Mouse (Mus musculus) myocyte (in vitro differentiated cells): ENCODE data around the gene Lcp2.

Experiments
- CEBPB ChIP-seq: IDR thresholded peaks from 2 replicates; pipeline ENCODE4 v1.6.1; 2011; ENCODE audit warnings: mild to moderate bottlenecking, moderate library complexity; ENCODE audit not compliant: poor library complexity, insufficient read depth, severe bottlenecking
- E2F4 ChIP-seq: IDR thresholded peaks from one replicate; pipeline ENCODE4 v1.6.1; 2011; ENCODE audit warnings: mild to moderate bottlenecking, control low read depth, moderate library complexity; ENCODE audit not compliant: insufficient read depth
- MAX ChIP-seq: IDR thresholded peaks from one replicate; pipeline ENCODE4 v1.6.1; 2011; ENCODE audit warnings: low read depth, mild to moderate bottlenecking, control low read depth
- POLR2A ChIP-seq: IDR thresholded peaks from one replicate; pipeline ENCODE4 v1.6.1; 2011; ENCODE audit warnings: low read depth, mild to moderate bottlenecking, control low read depth, moderate library complexity; ENCODE audit not compliant: insufficient read length
- SRF ChIP-seq: IDR thresholded peaks from one replicate; pipeline ENCODE4 v1.6.1; 2011; ENCODE audit warnings: low read depth; ENCODE audit not compliant: control insufficient read depth, insufficient read length

DNA sequence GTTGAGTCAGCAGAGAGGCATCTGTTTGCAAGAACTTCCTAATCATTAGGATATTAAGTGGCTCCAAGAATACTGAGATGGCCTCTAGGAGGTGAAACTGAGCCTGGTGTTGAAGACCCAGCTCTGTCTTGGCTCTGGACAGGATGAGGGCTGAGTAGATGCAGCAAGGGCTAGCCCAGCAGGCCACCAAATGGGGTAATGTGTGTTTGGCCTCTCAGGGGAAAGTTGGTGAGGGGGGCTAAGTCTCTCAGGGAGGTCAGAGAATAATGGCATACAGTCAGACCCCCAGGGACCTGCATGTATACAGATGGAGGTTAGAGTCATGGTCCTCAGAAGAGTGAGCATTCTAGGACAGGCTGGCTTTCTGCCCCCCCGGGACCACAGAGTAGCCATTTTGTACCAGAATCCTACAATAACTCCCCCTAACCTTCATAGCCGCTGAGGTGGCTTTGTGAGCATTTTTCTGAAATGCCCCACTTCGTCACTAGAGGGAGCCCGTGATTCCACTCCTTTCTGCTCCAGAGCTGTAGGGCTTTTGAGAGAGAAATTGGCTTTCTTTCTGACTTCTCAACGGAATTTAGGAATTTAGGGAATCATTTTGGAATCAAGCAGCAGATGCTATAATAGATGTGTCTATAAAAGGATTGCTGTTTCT, 44.7 kb upstream of the Lcp2 start:
- TF ChIP-seq POLR2A (no peak), SRF (no peak), MAX (no peak), CEBPB (no peak), E2F4 (no peak)
